ENCODE assay signal across 8 mouse cellular contexts in genomic region chr1:62860788-62861187, GRCm38 (mm10).
DNase-seq lines count a peak whose midpoint lies in the region; ATAC-seq and TF ChIP-seq lines count a peak whose summit lies in the region.

No protein-coding gene starts in this region.

- no peaks in the 10 kb centered on the region for H3K79me2 ChIP-seq in myocyte (ENCODE audit: control insufficient read depth, insufficient read depth)

- ATAC-seq in erythroblast, adult 5-6 weeks (replicated peaks; ENCODE audit: low FRiP score, poor library complexity, severe bottlenecking) = no peak

- H3K4me2 ChIP-seq in myocyte (ENCODE audit: low read depth) = peak overlapping the region; percentile 27

- H3K27me3 ChIP-seq in myocyte (ENCODE audit: control insufficient read depth, insufficient read depth, insufficient read length) = no peaks in the 10 kb centered on the region

- H3K36me3 ChIP-seq in myocyte (ENCODE audit: control insufficient read depth, insufficient read depth) = no peaks in the 10 kb centered on the region

- no peak for TF ChIP-seq POLR2A in myocyte (IDR thresholded peaks at IDR 0.05; ENCODE audit: insufficient read length, low read depth)

- DNase-seq in kidney, adult 11 months = peak; percentile 12
- no peak for DNase-seq in kidney, adult 18-20 months
- DNase-seq in NIH3T3 (ENCODE audit: low read depth) = peak; percentile 26
- DNase-seq in fibroblast of lung, adult 2 months (ENCODE audit: low read depth) = peak; percentile 66
- DNase-seq in kidney, postnatal 10 days = peak; percentile 29
- DNase-seq in spleen, postnatal 10 days (ENCODE audit: low spot score in 2 of 2) = no peak

- H3K4me3 ChIP-seq in myocyte = no peak overlapping the region

- no peak overlapping the region for H3ac ChIP-seq in myocyte (ENCODE audit: control insufficient read depth, insufficient read length)

TF ChIP-seq in myocyte, 11 proteins besides CTCF, POLR2A, EP300 and RAD21:
- TF ChIP-seq TCF12 (IDR thresholded peaks at IDR 0.05; ENCODE audit: insufficient read depth, poor library complexity, severe bottlenecking) (no peak), MYOG (IDR thresholded peaks at IDR 0.05; ENCODE audit: control insufficient read depth in 1 of 3, insufficient read depth in 1 of 3, insufficient read length in 2 of 3, low read depth in 2 of 3) (peak in 1 of 3 experiments; percentile 24), MYOD1 (IDR thresholded peaks at IDR 0.05; ENCODE audit: control insufficient read depth in 1 of 3, insufficient read length in 2 of 3, low read depth in 2 of 3) (peak in 1 of 3 experiments; percentile 56), E2F4 (IDR thresholded peaks at IDR 0.05; ENCODE audit: insufficient read depth) (no peak), MAX (IDR thresholded peaks at IDR 0.05; ENCODE audit: low read depth) (no peak)

Comparison
In these comparisons a context has a peak if more than half of its experiments do, and no peak if none do; other contexts are left out.
1. DNase-seq: peak in kidney, adult 11 months (single experiment), NIH3T3 (single experiment), fibroblast of lung, adult 2 months (single experiment) and kidney, postnatal 10 days (single experiment); none in kidney, adult 18-20 months (single experiment) and spleen, postnatal 10 days (0 of 2).